Mouse (Mus musculus): ENCODE data around the gene Nrd1. TPM values are rescaled to one million over a fixed set of nuclear protein-coding genes. Genes with fewer than 3 reads are reported as not detected.

The Nrd1 gene
- 99.7 and 124 TPM in 2 replicates for total RNA-seq (2014; fragmentation: Nextera tagmentation)
- total RNA-seq (2017) = 74.9 and 105 TPM in 2 replicates

DNA sequence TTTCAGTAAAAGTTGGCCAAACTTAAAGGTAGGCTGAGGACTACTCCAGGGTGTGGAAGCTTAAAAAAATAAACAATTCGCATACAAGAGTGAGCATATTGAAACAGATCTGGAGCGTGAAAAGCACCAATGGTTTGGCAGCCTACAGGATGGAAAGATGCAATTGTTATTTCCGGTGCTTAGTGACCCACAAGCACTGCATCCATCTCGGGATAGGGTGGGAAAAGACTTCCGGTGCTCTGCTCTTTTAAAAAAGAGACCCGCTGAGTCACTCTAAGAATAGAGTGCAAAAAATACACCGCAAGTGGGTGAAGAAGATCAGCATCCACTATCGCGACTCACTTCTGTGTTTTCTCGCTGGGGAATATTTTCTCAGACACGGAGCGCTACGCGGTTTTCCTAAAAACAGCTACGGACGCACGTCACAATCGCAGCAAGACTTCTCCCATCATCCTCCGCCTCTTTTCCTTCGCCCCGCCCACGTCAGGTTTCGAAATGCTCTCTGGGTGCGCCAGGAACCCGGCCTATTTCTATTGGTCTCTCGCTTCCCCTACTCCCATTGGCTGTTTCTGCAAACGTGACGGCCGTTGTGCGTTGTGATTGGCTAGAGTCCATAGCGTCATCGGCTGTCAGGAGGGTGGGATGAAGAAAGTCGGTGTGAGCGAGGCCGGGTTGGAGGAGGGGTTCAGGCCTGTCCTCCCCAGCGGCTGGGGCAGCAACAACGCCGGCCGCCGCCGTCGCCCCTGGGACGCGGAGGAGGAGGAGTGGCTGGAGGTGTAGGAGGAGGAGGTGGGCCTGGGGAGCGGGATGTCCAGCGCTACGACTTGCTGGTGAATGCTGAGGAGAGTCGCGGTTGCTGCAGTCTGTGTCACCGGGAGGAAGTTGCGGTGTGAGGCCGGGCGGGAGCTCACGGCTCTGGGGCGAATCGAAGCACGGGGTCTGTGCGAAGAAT lies at the start of gene Nrd1:
TSS of gene Nrd1 (plus strand) at position 657 of the 952 bp plus-strand sequence.
- ATAC-seq (replicated peaks; ENCODE audit: low FRiP score, low TSS enrichment, poor library complexity, severe bottlenecking) = peak; percentile 99

DNA sequence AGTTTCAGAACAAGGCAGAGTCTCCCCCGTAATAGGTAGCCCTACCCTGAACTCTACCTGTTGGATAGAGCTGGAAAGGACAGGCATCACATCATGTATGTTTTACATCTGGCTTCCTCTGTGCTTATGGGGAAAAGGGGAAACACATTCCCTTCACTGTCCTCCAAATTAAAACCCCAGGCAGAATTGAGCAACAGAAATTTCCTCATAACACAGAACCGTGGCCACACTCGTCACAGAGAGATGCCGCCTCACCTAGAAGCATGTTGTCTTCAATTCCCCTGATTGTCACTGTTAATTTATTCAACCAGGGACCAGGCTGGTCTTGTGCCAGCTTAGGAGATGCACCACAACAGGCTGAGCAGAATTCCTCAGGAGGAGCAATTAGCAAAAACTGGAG lies 48.8 kb upstream of the Nrd1 start:
- ATAC-seq (replicated peaks; ENCODE audit: low FRiP score, low TSS enrichment, poor library complexity, severe bottlenecking) = no peak

DNA sequence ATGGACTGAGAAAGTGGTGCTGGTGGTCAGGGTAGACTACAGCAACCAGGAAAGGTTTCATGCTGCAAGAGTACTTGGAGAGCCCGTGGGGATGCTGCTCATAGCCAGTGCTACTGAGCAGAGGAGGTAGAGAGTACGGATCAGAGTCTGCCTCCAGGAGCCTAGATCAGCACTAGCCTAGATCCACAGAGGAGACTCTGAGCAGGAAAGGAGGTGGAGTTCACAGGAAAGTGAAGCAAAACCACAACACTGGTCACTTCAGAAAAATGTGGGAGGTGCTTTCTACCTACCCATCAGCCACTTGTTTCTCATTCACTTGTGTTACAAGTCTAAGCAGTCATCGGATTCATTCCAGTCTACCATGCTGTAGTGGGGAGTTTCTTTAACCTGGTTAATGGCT lies 40.8 kb upstream of the Nrd1 start:
- no peak for ATAC-seq (replicated peaks; ENCODE audit: low FRiP score, low TSS enrichment, poor library complexity, severe bottlenecking)

DNA sequence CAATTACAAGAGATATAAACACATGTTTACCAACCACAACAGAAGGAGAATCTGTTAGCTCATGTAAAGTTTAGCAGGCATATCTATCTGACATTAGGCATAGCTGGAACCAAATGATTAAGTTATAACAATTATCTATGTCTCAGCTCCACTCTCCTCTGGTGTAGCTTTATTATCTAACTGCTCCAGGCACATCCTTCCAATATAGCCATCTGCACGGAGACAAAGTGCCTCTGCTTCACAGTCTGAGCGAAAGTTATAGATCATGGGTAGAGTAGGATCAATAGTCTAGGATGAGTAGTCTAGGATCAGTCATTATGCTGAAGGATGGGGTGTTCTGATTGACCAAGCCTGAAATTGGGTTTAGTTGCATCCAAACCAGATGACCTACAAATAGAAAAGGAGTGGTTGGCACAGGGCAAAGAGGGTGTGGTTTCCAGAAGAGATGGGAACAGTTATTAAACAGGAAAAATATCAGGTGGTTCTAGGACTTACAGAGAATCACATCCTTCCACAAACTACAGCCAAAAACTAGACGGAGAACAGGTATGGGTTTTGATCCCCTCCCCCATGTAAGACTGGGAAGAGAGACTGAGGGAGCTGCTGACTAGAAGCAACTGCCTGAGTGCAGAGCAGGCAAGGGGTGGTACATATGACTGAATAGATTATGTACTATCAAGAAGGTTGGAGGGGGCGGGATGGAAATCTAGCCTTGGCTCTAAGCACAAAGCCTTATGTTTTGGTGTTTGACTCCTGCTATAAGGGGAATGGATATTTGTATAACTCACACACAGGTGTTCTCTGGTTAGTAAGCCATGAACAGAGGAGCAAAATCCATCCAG lies 39.6 kb upstream of the Nrd1 start:
- ATAC-seq (replicated peaks; ENCODE audit: low FRiP score, low TSS enrichment, poor library complexity, severe bottlenecking) = peak; percentile 99

DNA sequence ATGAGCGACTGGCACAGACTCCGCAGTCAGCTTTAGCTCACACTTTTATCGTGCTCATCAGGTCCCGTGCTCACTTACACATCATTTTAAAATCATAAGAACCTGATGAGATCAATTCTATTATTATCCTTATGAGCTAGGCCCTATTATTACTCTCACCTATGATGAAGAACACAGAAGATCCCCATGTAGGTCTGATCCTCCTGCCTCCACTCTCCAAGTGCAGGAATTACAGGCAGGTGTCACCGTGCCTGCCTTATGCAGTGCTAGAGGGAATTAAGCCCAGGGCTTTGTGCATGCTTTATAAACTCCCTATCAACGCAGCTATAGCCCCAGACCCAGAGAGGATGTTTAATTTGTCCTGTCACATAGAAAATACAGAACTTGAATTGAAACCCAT lies 37.4 kb upstream of the Nrd1 start:
- ATAC-seq (replicated peaks; ENCODE audit: low FRiP score, low TSS enrichment, poor library complexity, severe bottlenecking) = no peak

DNA sequence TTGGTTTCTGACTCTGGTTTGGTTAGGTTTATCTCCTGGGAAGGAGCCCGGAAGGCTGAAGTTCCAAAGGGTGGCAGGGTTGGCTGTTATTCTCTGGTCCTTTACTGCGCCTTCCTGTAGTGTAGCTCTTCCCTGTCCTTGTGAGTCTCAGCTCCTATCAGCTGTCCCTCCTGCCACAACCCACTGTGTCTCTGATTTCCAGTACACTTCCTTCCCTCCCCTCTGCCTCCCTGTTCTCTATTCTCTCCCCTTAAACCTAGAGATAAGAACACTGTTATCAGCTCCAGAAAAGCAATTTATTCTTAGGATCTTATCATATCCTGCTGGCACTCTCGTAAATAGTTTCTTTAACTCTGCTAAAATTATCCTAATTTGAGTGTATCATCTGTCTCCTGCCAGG lies 30.9 kb upstream of the Nrd1 start:
- ATAC-seq (replicated peaks; ENCODE audit: low FRiP score, low TSS enrichment, poor library complexity, severe bottlenecking) = no peak

DNA sequence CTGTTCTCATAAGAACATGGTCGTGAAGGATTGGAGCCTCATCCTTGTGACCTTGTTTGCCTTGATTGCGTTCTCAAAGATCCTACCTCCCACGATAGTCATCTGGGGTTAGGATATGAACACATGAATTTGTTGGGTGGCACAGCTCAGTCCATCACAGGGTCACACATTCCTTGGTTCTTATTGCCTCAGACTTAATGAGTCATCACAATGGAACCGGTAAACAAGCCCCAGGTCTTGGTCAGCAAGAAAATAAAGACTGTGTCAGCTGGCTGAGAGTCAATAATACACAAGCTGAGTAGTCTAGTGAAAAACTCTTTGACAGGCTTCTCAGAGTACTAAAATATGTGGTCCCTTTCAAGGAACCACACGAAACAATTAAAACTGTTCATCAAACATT lies 29.4 kb upstream of the Nrd1 start:
- no peak for ATAC-seq (replicated peaks; ENCODE audit: low FRiP score, low TSS enrichment, poor library complexity, severe bottlenecking)

DNA sequence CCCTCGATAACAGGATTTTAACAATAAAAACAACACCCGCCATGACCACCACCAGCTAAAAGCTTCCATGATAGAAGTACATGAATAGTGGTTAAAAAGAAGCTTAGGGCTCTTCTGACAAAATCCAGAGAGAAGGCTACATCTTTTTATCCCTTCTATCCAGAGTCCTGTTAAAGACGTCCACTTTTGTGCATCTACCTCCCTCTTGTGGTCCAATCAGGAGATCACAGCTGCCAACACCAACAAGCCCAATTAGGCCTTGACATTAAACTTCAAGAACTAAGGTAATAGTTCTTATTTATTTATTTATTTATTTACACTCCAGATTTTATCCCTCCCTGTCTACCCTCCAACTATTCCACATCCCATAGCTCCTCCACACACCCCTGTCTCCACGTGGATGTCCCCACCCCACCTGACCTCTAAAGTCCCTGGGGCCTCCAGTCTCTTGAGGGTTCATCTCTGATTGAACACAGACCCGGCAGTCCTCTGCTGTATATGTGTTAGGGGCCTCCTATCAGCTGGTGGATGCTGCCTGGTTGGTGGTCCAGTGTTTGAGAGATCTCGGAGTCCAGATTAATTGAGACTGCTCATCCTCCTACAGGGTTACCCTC lies 23.9 kb upstream of the Nrd1 start:
- ATAC-seq (replicated peaks; ENCODE audit: low FRiP score, low TSS enrichment, poor library complexity, severe bottlenecking) = peak; percentile 94

DNA sequence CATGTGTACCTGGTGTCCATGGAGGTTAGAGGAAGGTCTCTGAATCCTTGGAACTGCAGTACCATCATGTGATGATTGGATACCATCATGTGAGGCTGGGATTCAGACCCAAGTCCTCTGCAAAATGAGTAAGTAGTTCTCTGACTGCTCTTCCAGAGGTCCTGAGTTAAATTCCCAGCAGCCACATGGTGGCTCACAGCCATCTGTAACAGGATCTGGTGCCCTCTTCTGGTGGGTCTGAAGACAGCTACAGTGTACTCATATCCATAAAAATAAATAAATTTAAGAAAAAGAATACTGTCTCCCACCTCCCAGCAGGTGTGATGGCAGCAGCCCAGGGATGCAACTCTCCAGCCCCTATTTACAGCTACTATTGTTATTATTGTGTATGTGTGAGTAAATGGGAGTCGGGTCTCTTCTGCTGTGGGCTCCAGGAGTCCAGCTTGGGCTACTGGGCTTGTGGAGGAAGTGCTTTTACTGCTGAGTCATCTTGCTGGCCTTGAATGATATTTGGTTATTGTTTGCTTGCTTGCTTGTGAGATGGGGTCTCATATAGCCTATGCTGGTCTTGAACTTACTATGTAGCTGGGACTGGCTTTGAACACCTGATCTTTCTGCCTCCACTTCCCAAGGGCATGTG lies 13.5 kb upstream of the Nrd1 start:
- ATAC-seq (replicated peaks; ENCODE audit: low FRiP score, low TSS enrichment, poor library complexity, severe bottlenecking) = no peak

DNA sequence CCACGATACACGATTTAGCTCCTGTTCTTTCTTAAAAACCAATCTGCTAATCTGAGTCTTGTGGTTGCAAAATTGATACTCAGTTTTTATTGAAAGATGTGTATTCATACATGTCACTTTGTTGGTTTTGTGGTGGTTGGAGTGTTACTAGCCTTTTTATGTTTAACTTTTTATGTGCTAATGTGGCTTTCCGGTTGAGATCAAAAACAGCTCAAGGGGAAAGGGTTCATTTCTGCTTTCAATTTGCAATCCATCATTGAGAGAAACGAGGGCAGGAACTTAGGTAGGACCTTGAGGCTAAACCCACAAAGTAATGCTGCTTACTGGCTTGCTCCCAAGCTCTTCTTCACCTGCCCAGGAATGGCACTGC lies 13.0 kb upstream of the Nrd1 start:
- no peak for ATAC-seq (replicated peaks; ENCODE audit: low FRiP score, low TSS enrichment, poor library complexity, severe bottlenecking)

DNA sequence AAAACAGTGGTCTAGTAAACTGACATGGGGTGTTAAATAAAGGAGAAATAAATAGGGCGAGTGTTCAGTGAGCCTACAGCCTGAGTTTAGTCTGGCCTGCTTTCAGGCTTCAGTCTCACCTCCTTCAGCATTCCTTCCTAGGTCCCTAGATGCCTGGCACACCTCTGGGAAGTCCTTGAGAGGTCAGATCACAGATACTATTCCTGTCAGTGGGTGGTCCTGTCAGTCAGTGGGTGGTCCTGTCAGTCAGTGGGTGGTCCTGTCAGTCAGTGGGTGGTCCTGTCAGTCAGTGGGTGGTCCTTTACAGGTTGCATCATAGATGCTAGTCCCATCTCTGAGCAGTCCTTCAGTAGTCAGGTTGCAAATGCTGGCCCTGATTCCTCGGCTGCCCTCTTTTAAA lies 11.0 kb upstream of the Nrd1 start:
- ATAC-seq (replicated peaks; ENCODE audit: low FRiP score, low TSS enrichment, poor library complexity, severe bottlenecking) = no peak

DNA sequence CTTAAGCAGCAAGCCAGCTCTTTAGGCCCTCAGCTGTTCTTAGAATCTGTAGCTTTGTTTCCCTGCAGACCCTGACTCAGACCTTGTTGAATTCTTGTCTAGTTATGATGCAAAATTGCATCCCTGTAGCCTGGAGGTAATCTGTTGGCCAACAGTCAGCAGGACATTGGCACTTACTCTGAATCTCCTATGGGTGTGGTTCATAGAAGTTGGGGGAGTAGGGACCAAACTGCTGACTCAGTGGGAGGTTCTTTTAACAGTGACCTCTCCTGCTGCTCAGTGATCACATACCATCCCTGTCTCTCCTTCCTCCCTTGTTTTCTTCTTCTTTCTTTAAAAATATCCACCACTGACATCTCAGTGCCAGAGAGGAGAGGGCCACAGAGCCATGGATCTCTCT lies 10.4 kb upstream of the Nrd1 start:
- ATAC-seq (replicated peaks; ENCODE audit: low FRiP score, low TSS enrichment, poor library complexity, severe bottlenecking) = peak; percentile 87

DNA sequence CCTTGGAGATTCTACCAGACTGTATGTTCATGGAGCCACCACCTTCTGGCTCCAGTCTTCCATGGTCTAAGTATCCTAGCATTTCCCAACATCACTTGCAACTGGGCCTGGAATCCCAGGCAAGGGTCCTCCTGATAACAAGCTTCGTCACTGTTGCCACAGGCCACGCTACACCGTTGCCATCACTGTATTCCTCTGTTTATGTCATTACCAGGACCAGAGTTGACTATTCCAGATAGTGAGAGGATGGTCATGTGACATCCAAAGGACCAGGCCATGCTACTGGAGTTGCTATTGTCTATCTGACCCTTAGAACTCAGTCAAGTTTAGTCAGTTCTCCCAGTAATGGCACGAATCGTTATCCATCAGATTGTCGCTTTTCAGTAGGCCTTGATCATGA lies 9.9 kb upstream of the Nrd1 start:
- no peak for ATAC-seq (replicated peaks; ENCODE audit: low FRiP score, low TSS enrichment, poor library complexity, severe bottlenecking)

DNA sequence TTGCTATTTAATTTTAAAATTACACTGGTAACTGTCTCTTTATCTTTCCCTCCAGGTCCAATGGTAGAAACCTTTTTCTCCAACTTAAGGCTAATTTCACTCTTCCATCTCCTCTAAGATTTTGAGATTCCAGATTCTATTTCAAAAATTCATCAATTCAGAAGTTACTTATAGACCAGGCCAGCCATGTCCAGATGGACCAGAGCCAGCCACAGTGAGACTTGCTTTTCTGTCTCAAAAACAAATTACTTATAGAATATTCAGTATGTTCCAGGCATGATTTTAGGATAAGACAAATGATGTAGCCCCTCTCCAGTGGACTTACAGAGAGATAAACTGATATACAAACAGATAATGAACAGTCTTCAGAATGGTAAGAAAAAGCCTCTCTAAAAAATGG lies 8.6 kb upstream of the Nrd1 start:
- no peak for ATAC-seq (replicated peaks; ENCODE audit: low FRiP score, low TSS enrichment, poor library complexity, severe bottlenecking)

DNA sequence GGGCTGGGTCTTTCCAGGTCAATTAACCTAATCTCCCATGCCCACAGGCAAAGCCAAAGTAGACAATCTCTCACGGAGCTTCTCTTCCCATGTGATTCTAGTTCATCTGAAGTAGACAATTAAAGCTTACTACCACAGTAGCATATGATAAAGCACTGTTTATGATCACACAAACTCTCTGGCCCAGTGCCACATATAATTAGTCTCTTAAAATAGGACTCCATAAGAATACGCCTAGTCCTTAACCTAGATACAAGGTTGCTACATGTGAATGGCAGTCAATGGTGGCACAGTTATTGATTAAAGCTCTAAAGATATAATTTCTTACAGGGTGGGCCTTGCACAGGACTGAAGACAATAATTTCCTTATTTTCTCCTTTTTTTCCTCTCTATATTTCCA lies 7.5 kb upstream of the Nrd1 start:
- no peak for ATAC-seq (replicated peaks; ENCODE audit: low FRiP score, low TSS enrichment, poor library complexity, severe bottlenecking)

DNA sequence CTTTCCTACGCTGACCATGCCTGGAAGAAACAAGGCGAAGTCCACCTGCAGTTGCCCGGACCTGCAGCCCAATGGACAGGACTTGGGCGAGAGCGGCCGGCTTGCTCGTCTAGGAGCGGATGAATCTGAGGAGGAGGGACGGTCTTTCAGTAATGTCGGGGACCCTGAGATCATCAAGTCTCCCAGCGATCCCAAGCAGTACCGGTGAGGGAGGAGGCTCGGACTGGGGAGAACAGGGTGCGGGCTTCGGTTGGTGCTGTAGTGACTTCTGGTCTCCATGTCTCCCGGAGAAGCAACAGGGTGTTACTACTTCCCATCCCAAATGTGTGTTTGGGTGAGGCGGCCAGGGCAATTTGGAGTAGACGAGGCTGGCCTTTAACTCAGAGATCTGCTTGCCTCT lies 506 bp downstream of the Nrd1 start:
- peak; percentile 48 for ATAC-seq (replicated peaks; ENCODE audit: low FRiP score, low TSS enrichment, poor library complexity, severe bottlenecking)

DNA sequence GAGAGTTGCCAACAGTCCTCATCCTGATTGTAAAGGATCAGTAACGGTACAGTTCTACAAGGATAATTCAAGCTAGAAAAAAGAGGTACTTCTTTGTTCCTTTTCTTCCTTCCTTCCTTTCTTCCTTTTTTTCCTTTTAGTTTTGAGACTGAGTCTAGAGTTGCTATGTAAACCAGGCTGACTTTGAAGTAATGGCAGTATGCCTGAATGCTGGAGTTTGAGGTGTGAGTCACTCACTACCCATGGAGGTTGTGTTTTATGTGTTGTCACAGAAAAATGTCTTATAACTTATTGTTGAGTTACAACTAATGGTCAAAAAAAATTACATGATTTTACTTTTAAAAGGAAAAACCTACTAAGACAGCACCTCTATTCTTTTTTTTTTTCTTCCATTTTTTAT lies 7.6 kb downstream of the Nrd1 start:
- ATAC-seq (replicated peaks; ENCODE audit: low FRiP score, low TSS enrichment, poor library complexity, severe bottlenecking) = no peak

DNA sequence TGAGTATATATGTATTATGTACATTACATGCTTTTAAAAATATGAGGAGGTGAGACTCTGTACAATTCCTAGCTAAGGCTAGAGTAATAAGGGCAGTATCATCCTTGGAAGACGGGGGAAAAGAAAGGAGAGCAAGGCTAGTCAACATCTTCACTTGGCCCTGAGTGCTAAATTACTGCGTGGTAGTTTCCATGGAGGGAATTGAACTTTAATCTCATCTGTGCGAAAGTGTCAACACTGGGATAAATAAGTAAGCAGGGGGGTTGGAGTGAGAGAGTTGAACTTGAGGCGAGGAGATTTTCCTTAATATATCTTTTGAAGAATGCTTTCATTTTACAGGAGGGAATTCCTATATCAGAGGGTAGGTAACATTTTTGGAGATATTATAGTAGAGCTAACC lies 13.6 kb downstream of the Nrd1 start:
- no peak for ATAC-seq (replicated peaks; ENCODE audit: low FRiP score, low TSS enrichment, poor library complexity, severe bottlenecking)

DNA sequence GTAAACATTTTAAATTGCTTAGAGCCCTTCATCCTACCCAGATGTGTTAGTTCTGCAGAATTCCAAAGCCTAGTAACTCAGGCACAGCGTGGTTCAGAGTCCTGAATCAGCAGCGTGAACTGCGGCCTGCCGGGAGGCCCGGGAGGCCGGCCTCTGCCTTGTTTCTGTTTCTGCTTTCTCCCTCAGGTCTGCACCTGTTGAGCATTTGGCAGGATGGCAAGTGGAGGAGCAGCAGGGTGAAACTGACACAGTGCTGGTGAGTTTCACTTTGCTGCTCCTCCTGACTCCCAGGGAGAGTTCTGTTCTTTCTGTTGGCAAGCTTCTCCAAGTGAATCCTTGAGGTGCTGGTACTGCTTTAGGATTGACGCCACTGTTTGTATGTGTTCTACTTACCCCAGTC lies 17.0 kb downstream of the Nrd1 start:
- no peak for ATAC-seq (replicated peaks; ENCODE audit: low FRiP score, low TSS enrichment, poor library complexity, severe bottlenecking)

DNA sequence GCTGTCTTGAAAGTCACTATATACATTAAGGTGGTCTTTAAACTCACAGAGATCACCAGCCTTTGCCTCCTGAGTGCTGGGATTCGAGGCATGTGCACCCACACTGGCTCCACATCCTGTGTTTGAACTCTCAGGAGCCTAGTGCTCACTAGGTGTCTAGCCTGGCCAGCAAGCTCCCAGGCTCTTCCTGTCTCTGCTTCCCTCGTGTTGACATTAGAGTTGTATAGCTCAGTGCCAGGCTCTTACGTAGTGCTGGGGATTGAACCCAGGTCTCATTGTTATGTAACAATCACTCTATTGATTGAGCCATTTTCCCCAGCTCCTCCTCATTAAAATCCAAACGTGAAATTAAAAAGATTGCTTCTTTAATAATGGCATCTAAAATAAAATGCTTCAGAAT lies 18.8 kb downstream of the Nrd1 start:
- no peak for ATAC-seq (replicated peaks; ENCODE audit: low FRiP score, low TSS enrichment, poor library complexity, severe bottlenecking)

Data from megakaryocyte-erythroid progenitor cell, adult 5-6 weeks (primary cell).